Mouse (Mus musculus) heart, embryonic 11.5 days (tissue): ENCODE results near the gene Asap2. TPM values are rescaled to one million over a fixed set of nuclear protein-coding genes. Genes with fewer than 3 reads are reported as not detected.
"Not testable (repeated sequence)": the region's sequence is repeated elsewhere in the genome, so short reads cannot be mapped to it uniquely, and the experiment has no call there.

Source experiments
- ATAC-seq: fragments of 200-750 bp; cut with Nextera tagmentation; replicated peaks from 2 replicates; pipeline ENCODE4 v1.8.0; 2017; ENCODE audit warnings: moderate library complexity; ENCODE audit not compliant: insufficient number of reproducible peaks, low FRiP score, low TSS enrichment
- H3K27ac ChIP-seq: fragments of 300-500 bp; sonication (generic); 2 replicates; pipeline ENCODE4 v1.5.1; 2014; ENCODE audit warnings: mild to moderate bottlenecking, low read depth, low read length
- H3K27me3 ChIP-seq: fragments of 300-500 bp; sonication (generic); 2 replicates; pipeline ENCODE4 v1.6.1; 2014; ENCODE audit warnings: mild to moderate bottlenecking, low read length, mixed read lengths; ENCODE audit not compliant: control insufficient read depth, insufficient read depth
- H3K36me3 ChIP-seq: fragments of 300-500 bp; sonication (generic); 2 replicates; pipeline ENCODE4 v1.6.1; 2014; ENCODE audit warnings: mild to moderate bottlenecking, low read length, moderate library complexity, mixed read lengths; ENCODE audit not compliant: control insufficient read depth, insufficient read depth
- H3K4me1 ChIP-seq: fragments of 300-500 bp; sonication (generic); 2 replicates; pipeline ENCODE4 v1.6.1; 2014; ENCODE audit warnings: low read length; ENCODE audit not compliant: control insufficient read depth, insufficient read depth
- H3K4me2 ChIP-seq: fragments of 300-500 bp; sonication (generic); 2 replicates; pipeline ENCODE4 v1.6.1; 2014; ENCODE audit warnings: mild to moderate bottlenecking, moderate library complexity
- H3K4me3 ChIP-seq: fragments of 300-500 bp; sonication (generic); 2 replicates; pipeline ENCODE4 v1.5.1; 2014; ENCODE audit warnings: low read depth, low read length
- H3K9ac ChIP-seq: fragments of 300-500 bp; sonication (generic); 2 replicates; pipeline ENCODE4 v1.6.1; 2014; ENCODE audit warnings: mild to moderate bottlenecking, low read depth, low read length, moderate library complexity
- H3K9me3 ChIP-seq: fragments of 300-500 bp; sonication (generic); replicated peaks from 2 replicates; pipeline ENCODE4 v1.6.1; 2016; ENCODE audit warnings: low read length; ENCODE audit not compliant: control insufficient read depth
- WGBS: fragments of 180-500 bp; shearing (Covaris S2); extraction: QIAGEN DNeasy Blood & Tissue Kit; methylation state at CpG from one replicate; pipeline ENCODE4 v1.1.7; 2014; ENCODE audit not compliant: insufficient replicate concordance; 5-methylcytosine and 5-hydroxymethylcytosine counted together
- polyA plus RNA-seq: library from polyadenylated mRNA; unstranded; fragments of >200 nt; fragmentation: Nextera tagmentation; extraction: Ambion mirVana; gene quantifications from 2 replicates; pipeline ENCODE4 v1.2.1, GENCODE M21; 2014

The Asap2 gene
- polyA plus RNA-seq, 1 experiment from 2014 or later, result 8.3 TPM

DNA sequence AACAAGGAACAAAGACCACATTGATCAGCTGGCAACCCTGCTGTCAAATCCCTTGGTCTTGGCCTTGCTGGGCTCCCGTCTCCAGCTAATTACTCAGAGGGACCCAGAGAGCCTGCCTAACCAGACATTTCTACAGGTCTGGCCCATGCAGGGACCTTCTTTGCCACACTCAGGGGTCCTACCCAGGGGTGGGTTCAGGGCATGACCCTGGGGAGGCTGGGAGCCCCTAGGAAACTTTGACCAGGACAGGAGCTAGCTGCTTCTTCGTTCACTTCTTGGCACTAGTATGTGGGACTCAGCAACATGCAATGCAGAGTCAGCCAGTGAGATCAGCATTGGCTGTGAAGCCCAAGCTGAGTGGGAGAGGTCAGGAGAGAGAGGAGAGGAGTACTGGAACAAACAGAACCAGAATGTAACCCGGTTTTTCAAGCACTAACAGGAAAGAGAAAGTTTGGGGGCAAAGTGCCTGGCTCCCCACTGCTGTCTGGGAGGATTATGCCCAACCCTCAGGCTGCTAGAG, 107.6 kb downstream of the Asap2 start:
- H3K9ac ChIP-seq, ATAC-seq, H3K9me3 ChIP-seq, H3K4me1 ChIP-seq, H3K36me3 ChIP-seq, H3K27me3 ChIP-seq, H3K4me3 ChIP-seq, H3K27ac ChIP-seq, H3K4me2 ChIP-seq: not testable (repeated sequence)
- 48% methylated on average over 3 of the region's 3 CpGs for WGBS

DNA sequence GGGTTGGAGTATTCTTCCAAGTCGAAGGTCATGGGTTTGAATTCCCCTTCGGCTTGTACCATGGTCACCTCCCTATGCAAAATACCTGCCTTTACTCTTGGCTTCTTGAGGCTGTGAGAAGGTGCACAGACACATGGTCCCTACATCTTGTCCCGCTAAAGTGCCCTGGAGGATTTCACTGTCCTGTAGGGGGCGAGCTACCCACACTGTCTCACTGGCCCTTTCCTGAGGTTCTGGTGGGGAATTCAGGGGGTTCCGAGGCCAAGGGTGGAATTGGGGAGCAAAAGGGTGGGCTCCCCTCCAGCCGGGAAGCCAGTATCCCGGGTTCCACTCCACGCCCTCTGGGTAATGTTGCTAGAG, 120.8 kb downstream of the Asap2 start:
- not testable (repeated sequence) for H3K36me3 ChIP-seq, H3K4me1 ChIP-seq, H3K27me3 ChIP-seq, H3K27ac ChIP-seq, H3K9me3 ChIP-seq
- peak overlapping the region; percentile 68 for H3K4me2 ChIP-seq
- WGBS, result 4% methylated on average over 8 of the region's 8 CpGs
- peak overlapping the region; percentile 60 for H3K4me3 ChIP-seq
- peak; percentile 51 for ATAC-seq
- H3K9ac ChIP-seq, result peak overlapping the region; percentile 60

DNA sequence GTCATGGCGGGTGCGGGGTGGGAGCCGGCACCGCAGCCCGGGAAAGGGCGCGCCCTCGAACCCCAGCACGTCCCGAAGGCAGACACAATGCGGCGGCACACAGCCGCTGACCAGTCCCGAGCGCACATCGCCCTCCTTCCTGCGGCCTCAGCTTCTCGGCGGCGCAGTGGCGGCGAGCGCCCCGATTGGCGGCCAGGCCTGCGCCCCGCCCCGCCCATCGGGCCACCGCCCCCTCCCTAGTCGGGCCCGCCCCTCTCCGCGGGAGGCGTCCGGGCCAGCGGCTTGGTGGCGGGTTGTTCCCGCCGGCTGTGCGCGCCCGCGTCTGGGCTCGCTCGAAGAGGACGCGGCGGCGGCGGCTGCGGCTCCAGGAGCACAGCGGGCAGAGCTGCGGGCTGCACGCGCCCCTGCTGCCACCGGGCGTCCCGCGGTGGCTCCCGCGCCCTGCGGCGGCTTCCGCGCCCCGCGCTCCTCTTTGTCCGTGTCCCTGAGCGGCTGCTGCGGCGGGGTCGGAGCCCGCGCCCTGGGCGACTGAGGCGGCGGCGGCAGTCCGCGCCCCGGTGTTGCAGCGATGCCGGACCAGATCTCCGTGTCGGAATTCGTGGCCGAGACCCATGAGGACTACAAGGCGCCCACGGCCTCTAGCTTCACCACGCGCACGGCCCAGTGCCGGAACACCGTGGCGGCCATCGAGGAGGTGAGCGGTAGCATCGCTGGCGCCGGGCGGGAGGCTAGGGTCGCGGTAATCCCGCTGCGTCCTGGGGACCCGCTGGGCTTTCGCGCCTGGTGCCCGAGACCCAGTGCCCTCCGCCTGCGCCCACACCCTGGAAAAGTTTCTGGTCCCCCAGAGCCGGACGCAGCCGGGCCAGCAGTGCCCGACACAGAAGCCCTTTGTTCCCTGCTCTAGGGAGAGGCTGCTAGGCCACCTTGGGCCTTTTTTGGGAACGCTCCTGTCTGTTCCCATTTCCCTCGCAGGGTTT, 121.5 kb downstream of the Asap2 start:
- H3K4me1 ChIP-seq, result no peaks in the 10 kb centered on the region
- under 1% methylated on average over 102 of the region's 118 CpGs for WGBS
- peak; percentile 100 for ATAC-seq
- no peaks in the 10 kb centered on the region for H3K9me3 ChIP-seq
- peak overlapping the region; percentile 83 for H3K9ac ChIP-seq
- H3K27ac ChIP-seq, result peak overlapping the region; percentile 4; the same call in 1 of the 2 replicates
- no peaks in the 10 kb centered on the region for H3K27me3 ChIP-seq
- H3K36me3 ChIP-seq, result no peaks in the 10 kb centered on the region
- H3K4me3 ChIP-seq, result peak overlapping the region; percentile 60
- peak overlapping the region; percentile 68 for H3K4me2 ChIP-seq

DNA sequence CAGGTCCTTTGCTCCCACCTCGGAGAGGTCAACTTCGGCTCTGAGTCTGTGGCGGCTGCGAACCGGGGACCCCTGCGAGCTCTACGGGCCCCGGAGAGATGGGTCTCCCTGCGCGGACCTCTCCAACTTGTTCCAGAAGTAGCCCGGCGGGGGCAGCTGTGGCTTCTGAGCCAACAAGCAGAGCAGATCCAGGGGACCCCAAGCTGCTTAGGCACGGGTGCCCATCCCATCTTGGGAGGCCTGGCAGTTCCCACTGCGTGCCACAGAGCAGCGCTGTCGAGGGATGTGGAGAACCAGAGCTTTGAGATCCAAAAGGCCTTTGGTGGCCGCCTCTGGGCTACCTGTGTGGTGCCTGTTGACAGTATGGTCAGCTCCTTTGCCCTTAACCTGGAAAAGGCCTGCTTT, 122.2 kb downstream of the Asap2 start:
- WGBS, result 1% methylated on average over 17 of the region's 17 CpGs

DNA sequence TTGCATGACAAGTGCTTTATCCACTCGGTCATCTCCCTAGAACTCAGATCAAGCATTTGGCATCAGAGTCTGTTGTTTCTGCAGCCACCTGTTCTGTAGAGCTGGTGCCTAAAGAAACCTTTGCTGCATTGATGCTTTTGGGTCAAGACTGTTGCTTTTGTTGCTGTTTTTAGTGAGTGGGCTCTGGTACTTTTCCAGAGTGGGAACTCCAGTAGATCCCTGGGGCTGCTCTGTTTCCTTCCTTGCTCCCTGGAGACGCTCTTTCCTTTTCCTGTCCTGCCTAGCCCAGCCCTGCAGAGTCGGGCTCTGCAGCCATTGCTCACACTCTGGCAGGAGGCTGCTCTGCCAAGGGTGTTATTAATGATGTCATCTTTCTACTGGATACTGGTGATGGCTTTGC, 129.2 kb downstream of the Asap2 start:
- Histone ChIP-seq H3K36me3 (no peaks in the 10 kb centered on the region), H3K9ac (no peak overlapping the region), H3K4me1 (peaks cover 10% of the 10 kb centered on the region; the same call in 1 of the 2 replicates), H3K4me3 (no peak overlapping the region), H3K27me3 (no peaks in the 10 kb centered on the region), H3K9me3 (no peaks in the 10 kb centered on the region), H3K4me2 (no peak overlapping the region), H3K27ac (no peak overlapping the region)
- 49% methylated on average over 3 of the region's 3 CpGs for WGBS
- ATAC-seq, result no peak

More for the DNA sequence above, 122.2 kb downstream of the Asap2 start:
- Histone ChIP-seq H3K9me3 (no peaks in the 10 kb centered on the region), H3K4me1 (no peaks in the 10 kb centered on the region), H3K4me3 (peak overlapping the region; percentile 60), H3K4me2 (peak overlapping the region; percentile 68), H3K36me3 (no peaks in the 10 kb centered on the region), H3K27ac (0 out of 2 replicates have a peak overlapping the region, but pooled peaks have one; percentile 4), H3K27me3 (no peaks in the 10 kb centered on the region), H3K9ac (peak overlapping the region; percentile 83)
- ATAC-seq, result no peak

DNA sequence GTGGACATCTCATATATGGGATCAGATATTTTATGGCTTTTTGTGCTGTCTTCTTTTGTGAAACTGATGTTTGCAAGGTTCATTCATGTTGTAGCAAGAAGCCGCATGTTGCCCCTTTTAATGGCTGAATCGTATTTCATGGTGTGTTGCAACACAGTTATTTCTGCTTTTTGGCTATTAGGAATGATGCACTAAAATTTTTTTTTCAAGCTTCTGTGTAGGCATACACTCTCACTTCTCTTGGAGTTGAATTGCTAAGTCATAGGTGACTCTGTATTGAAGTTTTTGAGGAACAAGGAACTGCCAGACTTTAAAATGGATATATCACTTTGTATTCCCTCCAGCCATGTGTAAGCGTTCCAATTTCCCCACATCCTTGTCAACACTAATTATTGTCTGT, 132.6 kb downstream of the Asap2 start:
- H3K9me3 ChIP-seq, result no peaks in the 10 kb centered on the region
- H3K27ac ChIP-seq, result no peak overlapping the region
- WGBS, result 74% methylated on average over 3 of the region's 3 CpGs
- H3K4me1 ChIP-seq, result peaks cover 16% of the 10 kb centered on the region
- H3K4me2 ChIP-seq, result no peak overlapping the region
- H3K27me3 ChIP-seq, result no peaks in the 10 kb centered on the region
- H3K9ac ChIP-seq, result no peak overlapping the region
- ATAC-seq, result no peak
- no peaks in the 10 kb centered on the region for H3K36me3 ChIP-seq
- H3K4me3 ChIP-seq, result no peak overlapping the region

DNA sequence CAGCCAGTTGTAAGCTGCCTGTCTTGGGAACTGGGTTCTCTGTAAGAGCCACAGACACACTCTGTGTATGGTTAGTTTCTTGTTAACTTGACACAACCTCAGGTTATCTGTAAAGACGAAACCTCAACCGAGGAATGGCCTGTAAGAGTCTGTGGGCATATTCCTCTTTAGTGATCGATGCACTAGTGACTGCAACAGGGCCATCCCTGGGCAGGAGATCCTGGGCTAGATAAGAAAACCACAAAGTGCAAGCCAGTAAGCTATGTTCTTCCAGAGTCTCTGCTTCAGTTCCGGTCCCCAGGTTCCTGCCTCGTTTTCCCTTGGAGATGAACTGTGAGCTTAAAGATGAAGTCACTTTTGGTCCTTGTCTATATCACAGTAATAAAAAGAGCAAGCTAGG, 133.4 kb downstream of the Asap2 start:
- Histone ChIP-seq H3K4me2 (no peak overlapping the region), H3K9ac (no peak overlapping the region), H3K4me1 (peaks cover 22% of the 10 kb centered on the region), H3K36me3 (no peaks in the 10 kb centered on the region), H3K27ac (no peak overlapping the region), H3K4me3 (no peak overlapping the region), H3K9me3 (no peaks in the 10 kb centered on the region), H3K27me3 (no peaks in the 10 kb centered on the region)
- WGBS, result 51% methylated on average over 5 of the region's 5 CpGs
- no peak for ATAC-seq

DNA sequence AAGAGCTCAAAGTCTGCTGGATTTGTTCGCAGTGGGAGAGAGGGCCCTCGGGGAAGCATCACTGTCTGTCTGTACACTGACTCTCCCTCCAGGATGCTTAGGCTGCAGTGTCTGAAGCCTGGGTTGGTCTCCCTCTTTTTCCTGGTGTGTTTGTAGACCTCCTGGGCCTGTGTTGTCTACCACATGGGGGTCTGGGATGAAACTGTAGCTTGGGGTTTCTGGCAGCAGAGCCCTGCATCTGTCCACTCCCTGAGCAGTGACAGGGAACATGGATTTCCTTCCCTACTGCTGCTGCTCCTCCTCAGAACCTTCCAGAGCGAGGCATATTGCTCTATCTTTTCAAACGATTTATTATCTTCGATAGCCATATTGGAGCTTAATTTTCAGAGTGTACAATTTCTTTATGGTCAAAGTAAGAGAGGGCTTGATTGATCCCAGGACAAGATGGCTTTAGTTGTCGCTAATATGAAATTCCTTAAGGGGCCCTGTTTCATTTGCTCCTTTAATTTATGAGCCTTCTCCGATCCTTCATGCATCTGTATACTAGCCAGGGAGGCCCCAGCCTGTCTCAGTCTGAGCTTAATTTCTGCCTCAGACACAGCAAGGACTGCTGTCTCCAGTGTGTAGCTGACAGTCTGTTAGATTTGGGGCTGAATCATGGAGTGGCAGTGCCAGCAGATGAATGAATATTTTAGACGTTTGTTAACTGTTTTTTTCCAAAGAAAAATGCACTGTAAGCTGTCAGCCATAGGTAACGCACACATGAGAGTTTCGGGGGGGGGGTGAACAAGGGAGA, 135.6 kb downstream of the Asap2 start:
- Histone ChIP-seq H3K4me3 (no peak overlapping the region), H3K9me3 (no peaks in the 10 kb centered on the region), H3K9ac (no peak overlapping the region), H3K27me3 (no peaks in the 10 kb centered on the region), H3K4me1 (peaks cover 30% of the 10 kb centered on the region), H3K4me2 (no peak overlapping the region), H3K27ac (no peak overlapping the region), H3K36me3 (no peaks in the 10 kb centered on the region)
- 66% methylated on average over 10 of the region's 10 CpGs for WGBS
- ATAC-seq, result no peak
